Mouse (Mus musculus) cortical plate, adult 2 months (tissue): Measurements from ENCODE around the gene Il6st. TPM values are rescaled to one million over a fixed set of nuclear protein-coding genes. Genes with fewer than 3 reads are reported as not detected.

ENCODE experiments used
- H3K27ac ChIP-seq: fragments of 200-500 bp; 2 replicates; pipeline ENCODE4 v1.5.1; 2012; ENCODE audit warnings: low read length, control low read depth, inconsistent platforms; ENCODE audit not compliant: insufficient read depth
- H3K4me1 ChIP-seq: fragments of 200-500 bp; 2 replicates; pipeline ENCODE4 v1.6.1; 2011; ENCODE audit warnings: low read length; ENCODE audit not compliant: control insufficient read depth, insufficient read depth
- H3K4me3 ChIP-seq: fragments of 200-500 bp; 2 replicates; pipeline ENCODE4 v1.5.1; 2011; ENCODE audit warnings: mild to moderate bottlenecking, low read length, control low read depth; ENCODE audit not compliant: insufficient read depth
- CTCF ChIP-seq: fragments of 200-500 bp; IDR thresholded peaks from 2 replicates; pipeline ENCODE4 v1.5.1; 2011; ENCODE audit warnings: mild to moderate bottlenecking, control low read depth, low read length; ENCODE audit not compliant: insufficient read depth; ENCODE audit errors: extremely low read depth
- POLR2A ChIP-seq: fragments of 200-500 bp; IDR thresholded peaks from 2 replicates; pipeline ENCODE4 v1.6.1; 2011; ENCODE audit warnings: mild to moderate bottlenecking, low read length, control low read depth; ENCODE audit not compliant: insufficient read depth; ENCODE audit errors: extremely low read depth
- polyA plus RNA-seq: library from polyadenylated mRNA; depleted of rRNA; stranded (reverse); fragments of >200 nt; gene quantifications from 2 replicates; pipeline ENCODE4 v1.2.3, GENCODE M21; 2012

Il6st gene
- polyA plus RNA-seq, 1 experiment, result 26.8 TPM

DNA sequence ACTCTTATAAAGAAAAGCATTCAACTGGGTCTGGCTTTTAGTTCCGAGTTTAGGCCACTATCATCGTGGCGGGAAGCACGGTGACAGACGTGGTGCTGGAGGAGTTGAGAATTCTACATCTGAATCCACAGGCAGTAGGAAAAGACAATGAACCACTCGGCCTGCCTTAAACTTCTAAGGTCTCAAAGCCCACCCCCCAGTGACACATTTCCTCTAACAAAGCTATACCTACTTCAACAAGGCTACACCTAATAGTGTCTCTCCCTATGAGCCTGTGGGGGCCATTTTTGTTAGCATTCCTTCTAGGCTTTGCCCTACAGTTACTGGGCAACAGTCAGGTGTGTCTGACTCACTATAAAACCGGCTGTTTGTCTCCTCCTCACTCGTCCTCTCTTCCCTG lies 23.2 kb upstream of the Il6st start:
- no peak for TF ChIP-seq CTCF
- no peak for TF ChIP-seq POLR2A
- no peaks in the 10 kb centered on the region for H3K4me1 ChIP-seq
- H3K4me3 ChIP-seq, result no peak overlapping the region
- no peak overlapping the region for H3K27ac ChIP-seq

DNA sequence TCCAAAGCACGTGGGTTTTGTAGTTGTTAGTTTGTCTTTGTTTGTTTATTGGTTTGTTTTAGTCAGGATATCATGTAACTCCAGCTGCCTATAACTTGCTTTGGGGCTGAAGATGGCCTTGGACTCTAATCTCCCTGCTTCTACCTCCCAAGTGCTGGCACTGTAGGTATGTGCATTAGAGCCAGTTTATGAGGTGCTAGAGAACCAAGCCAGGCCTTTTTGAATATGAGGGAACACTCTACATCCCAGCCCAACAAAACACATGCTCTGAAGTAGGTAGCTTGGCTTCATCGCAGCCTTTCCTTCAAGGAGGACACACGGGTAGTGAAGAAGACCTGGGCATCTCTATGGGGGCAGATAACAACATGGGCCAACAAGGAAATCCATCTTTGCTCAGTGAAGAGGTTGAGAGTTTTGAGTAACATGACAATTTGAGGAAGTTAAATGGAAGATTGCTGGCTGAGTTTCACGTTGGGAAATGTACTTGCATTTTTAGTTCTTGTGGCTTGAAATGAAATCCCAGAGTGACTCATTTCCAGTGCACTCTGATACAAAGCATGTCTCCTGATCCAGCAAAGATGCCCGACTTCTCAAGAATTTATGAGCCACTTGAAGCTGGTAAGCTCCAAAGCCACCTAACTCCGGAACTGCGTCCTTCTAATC lies 20.9 kb upstream of the Il6st start:
- no peaks in the 10 kb centered on the region for H3K4me1 ChIP-seq
- no peak overlapping the region for H3K27ac ChIP-seq
- TF ChIP-seq CTCF (no peak), POLR2A (no peak)

DNA sequence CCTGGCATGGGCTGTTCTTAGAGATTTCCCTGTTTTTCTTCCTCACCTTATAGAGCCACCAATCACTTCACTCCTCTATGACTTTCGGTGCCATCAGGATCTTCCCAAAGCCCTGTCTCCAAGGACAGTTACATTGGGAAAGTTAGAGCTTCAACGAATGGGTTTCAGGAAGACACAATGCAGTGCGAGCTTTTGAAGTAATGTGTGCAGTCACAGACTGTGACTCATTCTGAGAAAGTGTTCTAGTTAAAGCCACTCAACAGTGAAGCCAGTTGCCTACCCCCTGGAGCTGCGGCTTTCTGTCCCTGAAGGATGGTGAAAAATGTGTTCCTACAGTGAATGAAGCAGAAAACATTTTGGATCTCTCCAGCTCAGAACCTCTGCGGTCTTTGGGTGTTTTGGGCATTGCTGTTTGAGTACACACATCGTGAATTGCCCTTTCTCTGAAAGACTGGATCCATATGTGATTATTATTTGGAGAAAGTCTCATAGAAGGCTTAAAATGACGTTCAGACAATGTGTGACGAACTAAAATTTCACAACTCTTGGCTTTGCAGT lies 16.7 kb upstream of the Il6st start:
- Histone ChIP-seq H3K27ac (no peak overlapping the region), H3K4me3 (no peak overlapping the region), H3K4me1 (no peaks in the 10 kb centered on the region)
- TF ChIP-seq POLR2A, result no peak
- no peak for TF ChIP-seq CTCF

More for the DNA sequence above, 20.9 kb upstream of the Il6st start:
- H3K4me3 ChIP-seq, result no peak overlapping the region

- Histone ChIP-seq H3K4me3 (no peak overlapping the region), H3K4me1 (no peaks in the 10 kb centered on the region), H3K27ac (no peak overlapping the region)
- no peak for TF ChIP-seq CTCF
- no peak for TF ChIP-seq POLR2A
These were observed 13.7 kb upstream of the Il6st start for GRCm38 (mm10) chr13:112450210-112450609.

- TF ChIP-seq CTCF (no peak), POLR2A (no peak)
- H3K4me3 ChIP-seq, result no peak overlapping the region
These were observed 6.5 kb upstream of the Il6st start for GRCm38 (mm10) chr13:112457366-112457765.

DNA sequence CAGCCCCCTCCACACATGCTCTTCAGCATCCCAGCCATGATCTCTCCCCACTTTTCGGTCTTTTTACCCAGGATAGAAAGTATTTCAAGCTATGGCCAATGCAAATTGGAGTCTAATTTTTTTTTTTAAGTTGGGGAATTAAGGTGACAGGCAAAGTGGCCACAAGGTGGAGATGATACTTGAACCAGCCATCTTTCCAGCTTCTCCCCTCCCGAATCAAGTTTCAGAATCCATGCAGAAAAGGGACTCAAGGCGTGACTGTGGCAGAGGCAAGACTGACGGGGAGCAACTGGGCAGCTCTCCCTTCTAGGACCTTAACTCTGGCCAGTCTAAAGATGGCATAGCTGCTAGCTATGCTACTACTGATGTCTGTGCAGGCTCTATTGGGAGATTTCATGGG lies 5.9 kb upstream of the Il6st start:
- Histone ChIP-seq H3K27ac (no peak overlapping the region), H3K4me1 (no peaks in the 10 kb centered on the region), H3K4me3 (no peak overlapping the region)
- no peak for TF ChIP-seq CTCF
- no peak for TF ChIP-seq POLR2A

More at GRCm38 (mm10) chr13:112457366-112457765, 6.5 kb upstream of the Il6st start:
- Histone ChIP-seq H3K4me1 (no peaks in the 10 kb centered on the region), H3K27ac (no peak overlapping the region)

GRCm38 (mm10) chr13:112458435-112459018 lies 5.3 kb upstream of the Il6st start:
- Histone ChIP-seq H3K27ac (no peak overlapping the region), H3K4me1 (no peaks in the 10 kb centered on the region; the same call in 1 of the 2 replicates), H3K4me3 (no peak overlapping the region)
- TF ChIP-seq POLR2A (no peak), CTCF (no peak)

DNA sequence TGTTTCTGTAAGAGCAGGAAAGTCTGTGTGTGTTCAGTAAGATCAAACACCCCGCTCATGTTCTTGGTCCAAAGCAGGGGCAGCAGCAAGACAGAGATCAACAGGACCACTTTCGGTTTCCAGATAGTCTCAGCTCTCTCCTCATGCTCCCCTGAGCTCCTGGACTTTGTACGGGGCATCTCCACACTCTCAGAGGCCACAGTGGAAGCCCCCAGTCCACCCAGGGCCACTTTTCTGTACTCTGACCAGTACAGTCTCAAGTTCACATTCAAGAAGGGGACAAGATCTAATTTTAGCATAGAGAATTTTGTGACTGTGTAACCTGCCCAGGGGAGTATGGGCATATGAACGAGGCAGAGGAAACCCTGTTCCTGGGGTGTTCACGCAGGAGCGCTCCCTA lies 3.9 kb upstream of the Il6st start:
- Histone ChIP-seq H3K27ac (no peak overlapping the region), H3K4me1 (no peaks in the 10 kb centered on the region; the same call in 1 of the 2 replicates), H3K4me3 (no peak overlapping the region)
- TF ChIP-seq CTCF (no peak), POLR2A (no peak)

GRCm38 (mm10) chr13:112462411-112462987 lies 1.4 kb upstream of the Il6st start:
- peaks cover 2% of the 10 kb centered on the region for H3K4me1 ChIP-seq
- TF ChIP-seq POLR2A (no peak), CTCF (no peak)
- H3K4me3 ChIP-seq, result peak overlapping the region; percentile 79; the same call in 1 of the 2 replicates
- H3K27ac ChIP-seq, result no peak overlapping the region

GRCm38 (mm10) chr13:112463337-112463802 lies 500 bp upstream of the Il6st start:
- H3K4me3 ChIP-seq, result peak overlapping the region; percentile 79
- peaks cover 2% of the 10 kb centered on the region for H3K4me1 ChIP-seq
- TF ChIP-seq CTCF (no peak), POLR2A (no peak)
- peak overlapping the region; percentile 92 for H3K27ac ChIP-seq
